Mouse (Mus musculus): Measurements from ENCODE around the gene Il4ra. TPM values are rescaled to one million over a fixed set of nuclear protein-coding genes. Genes with fewer than 3 reads are reported as not detected.

Gene Il4ra
- 27.0 and 38.7 TPM in 2 replicates for polyA plus RNA-seq (2012; rRNA removed; ENCODE audit: low replicate concordance)

GRCm38 (mm10) chr7:125551766-125552709 is at the start of gene Il4ra:
TSS of gene Il4ra (plus strand) at chr7:125552120.

DNA sequence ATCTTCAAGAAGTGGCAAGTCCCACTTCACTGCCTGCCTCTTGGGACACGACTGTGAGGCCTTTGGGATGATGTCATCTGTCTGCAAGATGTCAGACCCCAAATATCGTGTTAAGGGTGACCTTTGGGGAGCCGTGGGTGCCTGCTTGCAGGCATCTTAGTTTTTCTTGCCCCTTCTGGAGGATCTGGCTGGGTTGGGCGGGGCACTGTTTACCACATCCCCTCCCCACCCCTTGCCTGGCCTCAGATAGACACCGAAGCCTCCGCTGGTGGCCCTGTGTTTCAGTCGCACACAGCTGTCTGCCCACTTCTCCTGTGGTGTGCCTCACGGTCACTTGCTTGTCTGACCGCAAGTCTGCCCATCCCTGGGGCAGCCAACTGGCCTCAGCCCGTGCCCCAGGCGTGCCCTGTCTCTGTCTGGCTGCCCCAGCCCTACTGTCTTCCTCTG is 51.3 kb downstream of the Il4ra start, which contains the start of gene Il21r:
TSS of gene Il21r (plus strand) at position 245 of the 447 bp plus-strand sequence.

Other genes with a start within 250 kb of the Il4ra start
- gene Kdm8, start 107.4 kb upstream of the Il4ra start, polyA plus RNA-seq (2012; rRNA removed; ENCODE audit: low replicate concordance), result 2.5 and 3.3 TPM in 2 replicates
- 19.0 and 29.9 TPM in 2 replicates for gene Nsmce1, start 60.5 kb upstream of the Il4ra start, polyA plus RNA-seq (2012; rRNA removed; ENCODE audit: low replicate concordance)
- gene Il21r, start 51.3 kb downstream of the Il4ra start, polyA plus RNA-seq (2012; rRNA removed; ENCODE audit: low replicate concordance), result 1.4 and 8.6 TPM in 2 replicates
- gene Gtf3c1, start 155.7 kb downstream of the Il4ra start, polyA plus RNA-seq (2012; rRNA removed; ENCODE audit: low replicate concordance), result 47.9 and 60.3 TPM in 2 replicates
- 11.0 and 12.5 TPM in 2 replicates for gene D430042O09Rik, start 155.8 kb downstream of the Il4ra start, polyA plus RNA-seq (2012; rRNA removed; ENCODE audit: low replicate concordance)

All from duodenum, adult 2 months (tissue).